Mouse (Mus musculus) stomach, postnatal 0 days (tissue): ENCODE measurements around the gene Tenm3.

Experiments
- CTCF ChIP-seq: IDR thresholded peaks from 2 replicates; pipeline ENCODE4 v1.5.1; 2016; ENCODE audit warnings: antibody characterized with exemption, low read depth, mild to moderate bottlenecking, moderate library complexity
- EP300 ChIP-seq: optimal IDR thresholded peaks from 2 replicates; pipeline ENCODE3; 2016; ENCODE audit warnings: antibody characterized with exemption

- TF ChIP-seq CTCF (no peak), EP300 (no peak)
Measured at GRCm38 (mm10) chr8:48548908-48549307, 294.8 kb downstream of the Tenm3 start.
